Mouse (Mus musculus): ENCODE results near the gene 1700123L14Rik. TPM values are rescaled to one million over a fixed set of nuclear protein-coding genes. Genes with fewer than 3 reads are reported as not detected.
"Not testable (repeated sequence)": the region's sequence is repeated elsewhere in the genome, so short reads cannot be mapped to it uniquely, and the experiment has no call there.

Gene 1700123L14Rik
- under 1 TPM in 1 of 4 experiments, not detected in 3; 0.35 TPM for total RNA-seq (2022)

DNA sequence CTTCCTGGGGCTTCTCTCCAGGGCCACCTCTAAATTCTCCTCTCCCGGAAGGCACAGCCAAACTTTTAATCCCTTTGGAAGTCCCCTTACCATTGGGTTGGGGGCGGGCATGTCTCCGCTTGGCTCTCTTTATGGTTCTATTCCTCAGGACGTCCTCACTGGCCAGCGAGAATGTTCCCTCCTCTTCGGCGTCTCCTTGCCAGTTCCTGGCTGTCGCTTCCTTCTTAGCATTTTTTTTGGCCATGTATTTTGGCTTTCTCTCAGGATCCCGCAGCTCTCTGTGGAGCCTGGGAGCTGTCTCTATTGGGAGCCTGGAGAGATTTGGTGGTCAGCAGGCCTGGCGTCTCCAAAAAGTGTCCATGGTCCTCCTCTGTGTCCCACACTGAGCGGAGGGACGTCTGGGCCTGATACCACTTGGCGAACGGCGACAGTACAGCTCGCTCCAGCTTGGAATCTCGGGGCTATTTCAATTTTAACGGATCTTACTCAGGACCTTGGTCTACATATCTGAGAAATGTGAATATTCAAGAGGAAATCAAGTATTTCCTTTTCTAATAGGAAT is at the start of gene 1700123L14Rik:
1700123L14Rik (minus strand) TSS at position 426 of the 562 bp plus-strand sequence.
- DNase-seq (ENCODE audit: low spot score in 2 of 2): no peak

DNA sequence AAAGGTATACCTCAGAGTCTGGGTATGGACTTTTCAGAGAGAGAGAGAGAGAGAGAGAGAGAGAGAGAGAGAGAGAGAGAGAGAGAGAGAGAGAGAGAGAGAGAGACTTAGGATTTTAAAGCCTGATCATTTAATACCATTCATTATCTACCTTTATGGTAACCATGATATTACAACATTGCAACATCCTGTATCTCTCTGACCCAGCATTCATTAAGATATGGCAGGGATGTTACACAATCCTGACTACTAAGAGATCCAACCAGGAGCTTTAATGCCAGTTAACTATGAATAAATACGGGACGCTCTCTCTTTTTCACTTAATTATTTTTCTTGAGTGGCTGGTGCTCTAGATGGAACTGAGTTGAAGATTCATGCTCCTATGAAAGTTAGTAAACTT is 39.4 kb upstream of the 1700123L14Rik start:
- no peak for DNase-seq (ENCODE audit: low spot score in 2 of 2)

DNA sequence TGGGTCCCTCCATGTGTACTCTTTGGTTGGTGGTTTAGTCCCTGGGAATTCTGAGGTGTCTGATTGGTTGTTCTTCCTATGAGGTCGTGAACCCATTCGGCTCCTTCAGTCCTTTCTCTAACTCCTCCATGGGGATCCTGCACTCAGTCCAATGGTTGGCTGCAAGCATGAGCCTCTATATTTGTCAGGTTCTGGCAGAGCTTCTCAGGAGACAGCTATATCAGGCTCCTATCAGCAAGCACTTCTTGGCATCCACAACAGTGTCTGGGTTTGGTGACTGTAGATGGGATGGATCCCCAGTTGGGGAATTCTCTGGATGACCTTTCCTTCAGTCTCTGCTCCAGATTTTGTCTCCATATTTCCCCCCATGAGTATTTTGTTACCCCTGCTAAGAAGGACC is 32.9 kb upstream of the 1700123L14Rik start:
- not testable (repeated sequence) for DNase-seq (ENCODE audit: low spot score in 2 of 2)

DNA sequence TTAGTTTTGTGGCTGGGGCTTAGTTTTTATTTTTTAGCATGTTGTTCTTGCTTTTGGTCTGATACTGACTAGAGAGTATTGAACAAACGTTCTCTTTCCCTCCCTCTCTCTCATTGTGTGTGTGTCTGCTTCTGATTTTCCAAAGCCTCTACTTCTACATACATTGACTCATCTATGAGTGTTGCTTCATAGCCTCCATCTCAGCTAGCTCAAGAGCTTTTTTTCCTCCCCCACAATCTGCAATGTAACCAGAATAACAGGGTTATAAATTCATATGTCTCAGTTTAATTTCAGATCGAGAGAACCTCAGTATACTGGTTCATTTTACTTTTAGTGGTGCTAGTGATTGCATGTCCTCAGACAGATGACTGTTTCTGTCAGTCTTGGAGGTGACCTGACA is 20.5 kb upstream of the 1700123L14Rik start:
- DNase-seq (ENCODE audit: low spot score in 2 of 2): no peak

DNA sequence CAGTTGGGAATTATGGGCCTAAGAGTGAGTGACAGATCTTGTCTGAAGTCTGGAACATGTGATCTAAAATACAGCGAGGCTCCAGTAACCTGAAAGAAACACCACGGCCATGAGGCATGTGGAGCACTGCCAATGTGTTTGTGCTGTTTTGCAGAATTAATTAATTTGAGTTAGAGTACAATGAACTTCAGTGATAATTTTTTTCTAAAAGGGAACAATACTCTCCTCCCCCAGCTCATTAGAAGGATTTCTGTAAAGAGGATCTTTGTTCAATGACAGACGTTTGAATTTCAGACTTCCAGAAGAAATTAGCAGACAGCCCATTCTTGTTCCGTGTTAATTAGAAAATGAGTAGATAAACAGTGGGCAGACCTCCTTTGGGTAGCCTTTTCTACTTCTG is 17.3 kb upstream of the 1700123L14Rik start:
- DNase-seq (ENCODE audit: low spot score in 2 of 2): peak in 1 of 2 experiments; percentile 15

DNA sequence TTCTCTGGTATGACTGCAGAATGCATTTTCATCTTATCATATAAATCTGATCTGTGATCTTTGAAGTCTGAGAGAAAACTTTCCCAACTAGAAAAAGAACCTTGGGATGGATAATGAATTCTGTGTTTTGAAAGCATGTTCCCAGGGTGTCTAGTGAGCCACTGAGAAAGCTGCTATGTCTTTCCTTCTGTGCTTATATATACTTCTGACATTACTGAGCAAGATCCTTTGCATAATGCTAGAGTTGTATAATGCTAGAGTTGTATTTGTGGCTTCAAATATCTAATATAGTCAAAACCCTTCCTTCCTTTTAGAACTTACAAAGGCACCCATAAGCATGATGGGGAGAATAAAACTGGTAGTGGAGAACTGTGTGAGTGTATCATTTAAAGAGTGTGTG is 12.5 kb upstream of the 1700123L14Rik start:
- DNase-seq (ENCODE audit: low spot score in 2 of 2): no peak

DNA sequence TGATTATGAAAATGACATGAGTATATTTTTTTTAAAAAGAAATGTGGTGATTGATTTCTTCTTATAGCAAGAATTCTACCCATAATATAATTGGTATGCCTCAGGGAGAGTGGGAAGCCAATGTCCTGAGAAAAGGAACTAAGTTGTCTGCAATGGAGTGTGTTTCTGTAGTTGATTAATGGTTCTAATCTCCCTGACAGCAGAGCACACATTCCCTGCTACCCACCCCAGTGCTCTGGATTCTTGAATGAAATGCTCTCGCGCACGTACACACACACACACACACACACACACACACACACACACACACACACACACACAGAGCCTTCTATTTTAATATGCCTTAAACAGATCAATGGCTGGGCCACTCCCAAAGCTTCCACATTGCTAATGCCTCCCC is 7.6 kb upstream of the 1700123L14Rik start:
- DNase-seq (ENCODE audit: low spot score in 2 of 2): no peak

DNA sequence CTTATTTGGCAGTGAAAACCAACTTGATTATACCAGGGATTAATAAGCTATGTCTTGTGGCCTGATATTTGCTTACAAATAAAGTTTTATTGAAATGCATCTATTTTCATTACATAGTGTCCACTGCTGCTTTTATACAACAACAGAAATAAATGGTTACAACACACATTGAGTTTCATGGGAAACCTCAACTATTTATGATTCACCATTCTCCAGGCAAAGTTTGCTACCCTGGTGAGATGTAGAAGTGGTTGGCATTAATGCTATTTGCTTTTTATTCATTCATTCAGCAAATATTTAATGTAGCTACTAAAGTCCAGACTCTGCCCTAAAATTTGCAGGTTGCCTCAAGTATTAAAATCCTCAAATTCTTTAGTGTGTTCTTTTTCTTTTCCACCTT is 988 bp upstream of the 1700123L14Rik start:
- no peak for DNase-seq (ENCODE audit: low spot score in 2 of 2)

DNA sequence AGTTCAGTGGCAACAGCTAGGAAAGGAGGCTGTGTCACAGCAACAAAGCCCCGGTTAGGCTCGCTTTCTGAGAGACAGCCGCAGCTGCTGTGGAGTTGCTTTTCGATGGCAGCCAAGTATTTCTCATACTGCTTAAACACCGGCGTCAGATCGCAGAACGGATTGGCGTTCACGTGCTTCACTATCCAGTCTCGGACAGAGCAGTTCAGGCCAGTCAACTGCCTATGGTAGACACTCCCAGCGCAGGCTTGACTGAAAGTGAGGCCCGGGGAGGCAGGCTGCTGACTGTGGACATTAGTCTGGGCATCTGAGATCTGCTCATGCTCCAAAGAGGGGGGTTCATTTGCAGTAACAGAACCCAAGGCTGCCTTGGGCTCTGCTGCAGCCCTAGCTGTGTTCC is 640 bp downstream of the 1700123L14Rik start:
- DNase-seq (ENCODE audit: low spot score in 2 of 2): peak in 1 of 2 experiments; percentile 10

DNA sequence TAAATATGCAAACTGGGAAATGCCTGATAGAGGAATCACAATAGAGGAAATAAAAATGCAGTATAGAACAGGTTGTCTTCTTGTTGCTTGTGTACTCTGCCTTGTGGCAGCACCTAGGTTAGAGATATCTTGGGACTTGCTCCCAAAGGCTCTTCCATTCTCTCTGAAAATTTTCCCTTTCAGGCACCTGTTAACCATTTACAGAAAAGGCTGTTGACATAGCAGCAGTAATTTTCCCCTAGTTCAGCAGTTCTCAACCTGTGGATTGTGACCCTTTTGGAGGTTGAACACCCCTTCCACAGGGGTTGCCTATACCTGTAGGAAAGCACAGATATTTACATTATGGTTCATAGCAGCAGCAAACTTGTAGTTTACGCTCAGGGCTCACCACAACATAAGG is 22.7 kb downstream of the 1700123L14Rik start:
- DNase-seq (ENCODE audit: low spot score in 2 of 2): no peak

DNA sequence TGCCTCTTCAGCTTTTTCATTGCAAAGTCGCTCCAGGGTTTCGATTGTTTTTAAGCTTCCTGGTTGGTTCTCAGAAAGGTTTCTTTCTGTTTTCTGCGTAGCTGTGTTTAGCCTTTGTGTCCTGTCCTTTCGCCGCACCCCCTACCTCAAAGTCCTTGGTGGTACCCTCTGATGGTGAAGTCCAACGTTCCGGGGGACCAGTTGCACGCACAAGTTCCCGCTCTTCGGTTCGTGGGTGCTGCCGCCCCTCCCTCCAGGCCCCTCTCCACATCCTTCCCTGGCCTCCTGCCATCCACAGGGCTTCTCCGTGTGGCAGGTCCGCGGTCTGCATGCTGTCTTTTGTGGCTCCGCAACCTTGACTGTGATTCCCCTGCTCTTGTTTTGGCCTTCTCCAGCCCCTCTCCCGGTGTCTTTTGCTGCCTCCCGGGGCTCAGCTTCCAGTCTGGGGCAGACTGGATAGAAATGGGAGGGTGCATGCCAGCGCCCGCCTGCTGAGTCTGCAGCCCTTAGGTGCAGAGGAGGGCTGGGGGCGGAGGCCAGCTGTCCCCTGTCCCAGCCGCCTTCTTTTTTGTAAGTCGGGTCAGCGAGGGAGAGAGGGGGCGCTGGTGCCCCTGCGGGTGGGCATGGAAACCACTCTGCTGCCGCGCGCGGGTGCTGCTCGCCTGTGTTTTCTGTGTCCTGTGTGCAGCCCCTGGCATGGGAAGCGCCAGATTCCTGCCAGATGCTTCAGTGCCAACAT is 49.3 kb downstream of the 1700123L14Rik start:
- DNase-seq (ENCODE audit: low spot score in 2 of 2): peak; percentile 53 to 66

DNA sequence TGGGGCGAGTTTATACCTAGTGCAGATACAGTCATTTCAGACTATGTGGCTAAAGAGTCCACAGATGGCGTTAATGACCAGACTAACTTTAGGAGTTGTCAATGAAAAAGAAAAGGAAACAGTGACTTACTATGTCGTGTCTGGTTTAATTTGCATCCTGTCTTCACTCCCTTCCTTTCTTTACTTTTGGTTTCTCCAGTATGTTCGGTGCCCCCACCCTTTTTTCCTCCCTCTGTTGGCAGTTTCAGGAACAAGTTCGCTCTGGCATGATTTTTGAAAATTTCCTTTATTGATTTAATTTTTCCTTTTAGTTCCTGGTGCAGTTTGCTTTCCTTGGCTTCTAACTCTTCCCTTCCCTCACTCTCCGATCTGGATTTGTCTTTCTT is 49.9 kb downstream of the 1700123L14Rik start:
- DNase-seq (ENCODE audit: low spot score in 2 of 2): no peak

Other genes starting within 250 kb of the 1700123L14Rik start
- 10 to 100 TPM; 48.4 to 59.9 (median 54.6) TPM for gene Fam19a1, start 53.1 kb downstream of the 1700123L14Rik start, total RNA-seq (2022)